Mouse (Mus musculus) macrophage (primary cell): ENCODE measurements around the gene Rps19. TPM values are rescaled to one million over a fixed set of nuclear protein-coding genes. Genes with fewer than 3 reads are reported as not detected.
"Not testable (repeated sequence)": the region's sequence is repeated elsewhere in the genome, so short reads cannot be mapped to it uniquely, and the experiment has no call there.

Experiments
- H3K27ac ChIP-seq: fragments of 350-480 bp; formaldehyde crosslinking; 2 replicates; pipeline ENCODE4 v1.9.0; 2021
- H3K36me3 ChIP-seq: fragments of 350-480 bp; formaldehyde crosslinking; 2 replicates; pipeline ENCODE4 v1.9.0; 2021; ENCODE audit errors: inconsistent target
- H3K4me3 ChIP-seq: fragments of 350-480 bp; formaldehyde crosslinking; 2 replicates; pipeline ENCODE4 v1.9.0; 2021; ENCODE audit errors: inconsistent target
- H3K79me2 ChIP-seq: fragments of 350-480 bp; formaldehyde crosslinking; 2 replicates; pipeline ENCODE4 v1.9.0; 2021; ENCODE audit errors: inconsistent target
- WGBS: methylation state at CpG from one replicate; pipeline ENCODE4 v1.1.7; 2026; ENCODE audit warnings: inconsistent platforms; ENCODE audit not compliant: missing documents; 5-methylcytosine and 5-hydroxymethylcytosine counted together
- polyA plus RNA-seq: library from polyadenylated mRNA; stranded (reverse); fragments of 250-400 nt; gene quantifications from 3 replicates; pipeline ENCODE4 v1.2.4, GENCODE M21; 2018; ENCODE audit warnings: inconsistent platforms

Rps19 gene
- polyA plus RNA-seq, 1 experiment from 2014 or later = 136 TPM

- H3K27ac ChIP-seq = no peak overlapping the region
- 80% methylated on average over 4 of the region's 4 CpGs for WGBS
- H3K36me3 ChIP-seq = peaks cover 39% of the 10 kb centered on the region
- H3K79me2 ChIP-seq = peaks cover 35% of the 10 kb centered on the region
- H3K4me3 ChIP-seq = no peak overlapping the region
Measured at GRCm38 (mm10) chr7:24887096-24887495, 2.9 kb downstream of the Rps19 start.

GRCm38 (mm10) chr7:24889431-24890220 is 5.5 kb downstream of the Rps19 start:
- H3K79me2 ChIP-seq = peaks cover 35% of the 10 kb centered on the region
- no peak overlapping the region for H3K27ac ChIP-seq
- peaks cover 39% of the 10 kb centered on the region for H3K36me3 ChIP-seq
- 83% methylated on average over 6 of the region's 6 CpGs for WGBS
- no peak overlapping the region for H3K4me3 ChIP-seq

- H3K36me3 ChIP-seq = peaks cover 39% of the 10 kb centered on the region
- no peak overlapping the region for H3K27ac ChIP-seq
- no peak overlapping the region for H3K4me3 ChIP-seq
- H3K79me2 ChIP-seq = peaks cover 26% of the 10 kb centered on the region
- WGBS = 35% methylated on average over 10 of the region's 10 CpGs
Measured at GRCm38 (mm10) chr7:24890281-24891216, 6.4 kb downstream of the Rps19 start.

GRCm38 (mm10) chr7:24891241-24892124 is 7.3 kb downstream of the Rps19 start:
- Histone ChIP-seq H3K4me3 (no peak overlapping the region), H3K27ac (no peak overlapping the region), H3K79me2 (peaks cover 16% of the 10 kb centered on the region), H3K36me3 (peaks cover 35% of the 10 kb centered on the region)
- 93% methylated on average over 3 of the region's 3 CpGs for WGBS

- peaks cover 29% of the 10 kb centered on the region for H3K36me3 ChIP-seq
- no peak overlapping the region for H3K27ac ChIP-seq
- H3K4me3 ChIP-seq = no peak overlapping the region
- WGBS = 71% methylated on average over 2 of the region's 2 CpGs
- peaks cover 10% of the 10 kb centered on the region for H3K79me2 ChIP-seq
Measured at GRCm38 (mm10) chr7:24892125-24892583, 8.0 kb downstream of the Rps19 start.

- not testable (repeated sequence) for H3K4me3 ChIP-seq, H3K27ac ChIP-seq, H3K79me2 ChIP-seq, H3K36me3 ChIP-seq
- 100% methylated on average over 1 of the region's 2 CpGs for WGBS
Measured at GRCm38 (mm10) chr7:24895749-24896148, 11.6 kb downstream of the Rps19 start.

- Histone ChIP-seq H3K27ac (no peak overlapping the region), H3K4me3 (no peak overlapping the region), H3K36me3 (no peaks in the 10 kb centered on the region), H3K79me2 (no peaks in the 10 kb centered on the region)
- 97% methylated on average over 8 of the region's 8 CpGs for WGBS
Measured at GRCm38 (mm10) chr7:24896269-24896668, 12.1 kb downstream of the Rps19 start.

GRCm38 (mm10) chr7:24897224-24897623 is 13.1 kb downstream of the Rps19 start, which contains the start of gene Cd79a:
Cd79a (plus strand) TSS chr7:24897381.
- no peaks in the 10 kb centered on the region for H3K79me2 ChIP-seq
- 70% methylated on average over 12 of the region's 12 CpGs for WGBS
- H3K36me3 ChIP-seq = no peaks in the 10 kb centered on the region
- no peak within 1 kb of the TSS for H3K27ac ChIP-seq
- H3K4me3 ChIP-seq = no peak within 1 kb of the TSS

- no peak overlapping the region for H3K4me3 ChIP-seq
- WGBS = 80% methylated on average over 3 of the region's 5 CpGs
- H3K27ac ChIP-seq = no peak overlapping the region
- H3K36me3 ChIP-seq = no peaks in the 10 kb centered on the region
- no peaks in the 10 kb centered on the region for H3K79me2 ChIP-seq
Measured at GRCm38 (mm10) chr7:24897959-24898358, 13.8 kb downstream of the Rps19 start.

- H3K27ac ChIP-seq = no peak overlapping the region
- H3K79me2 ChIP-seq = peaks cover 28% of the 10 kb centered on the region
- H3K4me3 ChIP-seq = no peak overlapping the region
- WGBS = 42% methylated on average over 6 of the region's 6 CpGs
- no peaks in the 10 kb centered on the region for H3K36me3 ChIP-seq
Measured at GRCm38 (mm10) chr7:24901114-24901513, 16.9 kb downstream of the Rps19 start.

- WGBS = 13% methylated on average over 1 of the region's 1 CpGs
- peak overlapping the region; percentile 26; the same call in 1 of the 2 replicates for H3K4me3 ChIP-seq
Measured at GRCm38 (mm10) chr7:24901842-24902241, 17.7 kb downstream of the Rps19 start.

GRCm38 (mm10) chr7:24902264-24902629 is 18.1 kb downstream of the Rps19 start:
- H3K36me3 ChIP-seq = peaks cover 9% of the 10 kb centered on the region; the same call in 1 of the 2 replicates
- peak overlapping the region; percentile 54 for H3K27ac ChIP-seq
- WGBS = 46% methylated on average over 2 of the region's 2 CpGs
- H3K79me2 ChIP-seq = peaks cover 39% of the 10 kb centered on the region
- H3K4me3 ChIP-seq = peak overlapping the region; percentile 26

More at GRCm38 (mm10) chr7:24901842-24902241, 17.7 kb downstream of the Rps19 start:
- H3K79me2 ChIP-seq = peaks cover 35% of the 10 kb centered on the region
- 0 out of 2 replicates have a peak, but pooled peaks cover 6% of the 10 kb centered on the region for H3K36me3 ChIP-seq
- peak overlapping the region; percentile 54; the same call in 1 of the 2 replicates for H3K27ac ChIP-seq

- Histone ChIP-seq H3K36me3 (peaks cover 15% of the 10 kb centered on the region; the same call in 1 of the 2 replicates), H3K4me3 (peak within 1 kb of the TSS; percentile 93), H3K27ac (peak within 1 kb of the TSS; percentile 66), H3K79me2 (peaks cover 45% of the 10 kb centered on the region)
- WGBS = 10% methylated on average over 27 of the region's 68 CpGs
Measured at GRCm38 (mm10) chr7:24902630-24903443, 18.7 kb downstream of the Rps19 start, which contains the start of gene Arhgef1. Arhgef1 (plus strand) TSS chr7:24902912.
